8 mouse cellular contexts compared by ENCODE assay signal in genomic region chr11:95001058-95001457, GRCm38 (mm10). TPM values are rescaled to one million over a fixed set of nuclear protein-coding genes. Genes with fewer than 3 reads are reported as not detected.
A peak's percentile ranks its signal among the peaks of the same experiment; 100 is the strongest.
DNase-seq lines count a peak whose midpoint lies in the region; ATAC-seq and TF ChIP-seq lines count a peak whose summit lies in the region.

No protein-coding gene starts in this region.

- peaks cover 16% of the 10 kb centered on the region for H3K4me1 ChIP-seq in hindbrain, postnatal 0 days (ENCODE audit: insufficient read depth, low read length)
- peaks cover 5% of the 10 kb centered on the region; the same call in 1 of the 2 replicates for H3K4me1 ChIP-seq in limb, embryonic 14.5 days (ENCODE audit: control insufficient read depth, insufficient read depth, low read length)
- peaks cover 12% of the 10 kb centered on the region for H3K4me1 ChIP-seq in midbrain, embryonic 14.5 days (ENCODE audit: control insufficient read depth, insufficient read depth, low read length)
- H3K4me1 ChIP-seq in stomach, embryonic 15.5 days: peaks cover 33% of the 10 kb centered on the region

- H3K9me3 ChIP-seq in hindbrain, postnatal 0 days (ENCODE audit: low read length): no peaks in the 10 kb centered on the region
- H3K9me3 ChIP-seq in limb, embryonic 14.5 days (ENCODE audit: control insufficient read depth, low read length): no peaks in the 10 kb centered on the region
- no peaks in the 10 kb centered on the region for H3K9me3 ChIP-seq in midbrain, embryonic 14.5 days (ENCODE audit: control insufficient read depth, low read length)
- no peaks in the 10 kb centered on the region for H3K9me3 ChIP-seq in stomach, embryonic 15.5 days

- TF ChIP-seq CTCF in hindbrain, postnatal 0 days (IDR thresholded peaks at IDR 0.05; ENCODE audit: low read depth): peak; percentile 94

- H3K4me3 ChIP-seq in hindbrain, postnatal 0 days (ENCODE audit: low read length): no peak overlapping the region
- no peak overlapping the region for H3K4me3 ChIP-seq in limb, embryonic 14.5 days (replicated peaks; ENCODE audit: low read length)
- no peak overlapping the region for H3K4me3 ChIP-seq in midbrain, embryonic 14.5 days (replicated peaks; ENCODE audit: low read depth, low read length)
- H3K4me3 ChIP-seq in stomach, embryonic 15.5 days (replicated peaks): no peak overlapping the region

- H3K36me3 ChIP-seq in hindbrain, postnatal 0 days (ENCODE audit: insufficient read depth, low read length): peaks cover 74% of the 10 kb centered on the region
- H3K36me3 ChIP-seq in limb, embryonic 14.5 days (ENCODE audit: control insufficient read depth, insufficient read depth, low read length): peaks cover 94% of the 10 kb centered on the region
- peaks cover 96% of the 10 kb centered on the region for H3K36me3 ChIP-seq in midbrain, embryonic 14.5 days (ENCODE audit: control insufficient read depth, insufficient read depth, low read length)
- H3K36me3 ChIP-seq in stomach, embryonic 15.5 days: peaks cover 64% of the 10 kb centered on the region

- H3K4me2 ChIP-seq in hindbrain, postnatal 0 days (ENCODE audit: low read depth, low read length): no peak overlapping the region
- H3K4me2 ChIP-seq in limb, embryonic 14.5 days (replicated peaks; ENCODE audit: low read depth, low read length, severe bottlenecking): no peak overlapping the region
- H3K4me2 ChIP-seq in midbrain, embryonic 14.5 days (ENCODE audit: low read length): peak overlapping the region; percentile 21
- no peak overlapping the region for H3K4me2 ChIP-seq in stomach, embryonic 15.5 days

- no peak overlapping the region for H3K9ac ChIP-seq in hindbrain, postnatal 0 days (replicated peaks; ENCODE audit: low read length)
- H3K9ac ChIP-seq in limb, embryonic 14.5 days (ENCODE audit: low read depth, low read length, severe bottlenecking): no peak overlapping the region
- H3K9ac ChIP-seq in midbrain, embryonic 14.5 days (replicated peaks; ENCODE audit: low read length): no peak overlapping the region
- H3K9ac ChIP-seq in stomach, embryonic 15.5 days: no peak overlapping the region

- H3K27ac ChIP-seq in hindbrain, postnatal 0 days: peak overlapping the region; percentile 22
- H3K27ac ChIP-seq in limb, embryonic 14.5 days (replicated peaks; ENCODE audit: low read depth, low read length): no peak overlapping the region
- peak overlapping the region; percentile 78 for H3K27ac ChIP-seq in midbrain, embryonic 14.5 days (replicated peaks; ENCODE audit: low read depth, low read length)
- H3K27ac ChIP-seq in stomach, embryonic 15.5 days: peak overlapping the region; percentile 67

- peak; percentile 64 for ATAC-seq in hindbrain, postnatal 0 days
- peak; percentile 34; the same call in 1 of the 2 replicates for ATAC-seq in limb, embryonic 14.5 days (ENCODE audit: low FRiP score, low read depth)
- ATAC-seq in midbrain, embryonic 14.5 days (ENCODE audit: low FRiP score, low TSS enrichment): peak; percentile 62; the same call in 1 of the 2 replicates
- ATAC-seq in stomach, embryonic 15.5 days (ENCODE audit: insufficient read depth, low FRiP score, low read depth): no peak; the same call in 1 of the 2 replicates

- no peak for TF ChIP-seq POLR2A in limb, embryonic 14.5 days (IDR thresholded peaks at IDR 0.05; ENCODE audit: borderline replicate concordance, extremely low read depth, insufficient read depth, insufficient read length)

- DNase-seq in urinary bladder, postnatal 14 days (ENCODE audit: low spot score): peak; percentile 68
- DNase-seq in urinary bladder, postnatal 10 days (ENCODE audit: low spot score): no peak
- peak; percentile 94 to 96 for DNase-seq in cerebellum, postnatal 10 days
- DNase-seq in gastrocnemius, adult 18-20 months (ENCODE audit: low spot score): peak; percentile 71
- peak; percentile 86 for DNase-seq in hindbrain, postnatal 0 days (ENCODE audit: low spot score)
- DNase-seq in limb, embryonic 14.5 days (ENCODE audit: low spot score): peak; percentile 80
- peak; percentile 85 for DNase-seq in midbrain, embryonic 14.5 days

- H3K27me3 ChIP-seq in hindbrain, postnatal 0 days (ENCODE audit: insufficient read depth, low read length): no peaks in the 10 kb centered on the region
- H3K27me3 ChIP-seq in limb, embryonic 14.5 days (ENCODE audit: control insufficient read depth, insufficient read depth, low read length): no peaks in the 10 kb centered on the region
- H3K27me3 ChIP-seq in midbrain, embryonic 14.5 days (ENCODE audit: control insufficient read depth, insufficient read depth, low read length): no peaks in the 10 kb centered on the region
- no peaks in the 10 kb centered on the region for H3K27me3 ChIP-seq in stomach, embryonic 15.5 days (replicated peaks)

- 1% methylated on average over 8 of the region's 8 CpGs for WGBS in hindbrain, postnatal 0 days
- 4% methylated on average over 8 of the region's 8 CpGs for WGBS in limb, embryonic 14.5 days
- 2% methylated on average over 8 of the region's 8 CpGs for whole genome bisulfite sequencing in midbrain, embryonic 14.5 days
- WGBS in stomach, embryonic 15.5 days: 5% methylated on average over 8 of the region's 8 CpGs

RNA-seq across cellular contexts. Expression of gene Samd14, which starts 8.6 kb away (rescaled TPM):
- total RNA-seq in gastrocnemius, adult 18-20 months (2021): under 1 TPM; 0.34 to 0.52 TPM
- 216 and 223 TPM in 2 replicates for total RNA-seq in hindbrain, postnatal 0 days (2014; rRNA removed)
- 128 and 137 TPM in 2 replicates for polyA plus RNA-seq in hindbrain, postnatal 0 days (2015; fragmentation: Nextera tagmentation; extraction: Ambion mirVana)
- polyA plus RNA-seq in limb, embryonic 14.5 days (2012; rRNA removed): 46.0 and 59.7 TPM in 2 replicates
- polyA plus RNA-seq in limb, embryonic 14.5 days (2014; fragmentation: Nextera tagmentation; extraction: Ambion mirVana): 25.5 and 31.7 TPM in 2 replicates
- 135 and 152 TPM in 2 replicates for polyA plus RNA-seq in midbrain, embryonic 14.5 days (2014; fragmentation: Nextera tagmentation; extraction: Ambion mirVana)
- 19.8 and 21.1 TPM in 2 replicates for polyA plus RNA-seq in stomach, embryonic 15.5 days (2015; fragmentation: Nextera tagmentation; extraction: Ambion mirVana)

RNA-seq across cellular contexts. Expression of gene Ppp1r9b, which starts 10.2 kb away (rescaled TPM):
- 10 to 100 TPM; 16.1 to 24.5 TPM for total RNA-seq in gastrocnemius, adult 18-20 months (2021)
- 170 and 190 TPM in 2 replicates for total RNA-seq in hindbrain, postnatal 0 days (2014; rRNA removed)
- polyA plus RNA-seq in hindbrain, postnatal 0 days (2015; fragmentation: Nextera tagmentation; extraction: Ambion mirVana): 18.8 and 19.4 TPM in 2 replicates
- 32.8 and 34.6 TPM in 2 replicates for polyA plus RNA-seq in limb, embryonic 14.5 days (2012; rRNA removed)
- polyA plus RNA-seq in limb, embryonic 14.5 days (2014; fragmentation: Nextera tagmentation; extraction: Ambion mirVana): 17.3 and 17.9 TPM in 2 replicates
- 27.1 and 27.6 TPM in 2 replicates for polyA plus RNA-seq in midbrain, embryonic 14.5 days (2014; fragmentation: Nextera tagmentation; extraction: Ambion mirVana)
- polyA plus RNA-seq in stomach, embryonic 15.5 days (2015; fragmentation: Nextera tagmentation; extraction: Ambion mirVana): 10.3 TPM in 2 replicates

RNA-seq across cellular contexts. Expression of gene Sgca, which starts 24.9 kb away (rescaled TPM):
- total RNA-seq in gastrocnemius, adult 18-20 months (2021): 100 to 1,000 TPM; 283 to 304 TPM
- 0.36 and 0.52 TPM in 2 replicates for total RNA-seq in hindbrain, postnatal 0 days (2014; rRNA removed)
- polyA plus RNA-seq in hindbrain, postnatal 0 days (2015; fragmentation: Nextera tagmentation; extraction: Ambion mirVana): 0.26 and 0.28 TPM in 2 replicates
- polyA plus RNA-seq in limb, embryonic 14.5 days (2012; rRNA removed): 19.4 and 32.9 TPM in 2 replicates
- 9.1 and 10.2 TPM in 2 replicates for polyA plus RNA-seq in limb, embryonic 14.5 days (2014; fragmentation: Nextera tagmentation; extraction: Ambion mirVana)
- not detected in 2 replicates for polyA plus RNA-seq in midbrain, embryonic 14.5 days (2014; fragmentation: Nextera tagmentation; extraction: Ambion mirVana)
- polyA plus RNA-seq in stomach, embryonic 15.5 days (2015; fragmentation: Nextera tagmentation; extraction: Ambion mirVana): 0.17 and 0.27 TPM in 2 replicates

RNA-seq across cellular contexts. Expression of gene Hils1, which starts 33.7 kb away (rescaled TPM):
- not detected for total RNA-seq in gastrocnemius, adult 18-20 months (2021)
- not detected in 2 replicates for total RNA-seq in hindbrain, postnatal 0 days (2014; rRNA removed)
- not detected in 2 replicates for polyA plus RNA-seq in hindbrain, postnatal 0 days (2015; fragmentation: Nextera tagmentation; extraction: Ambion mirVana)
- 0.41 and 0.58 TPM in 2 replicates for polyA plus RNA-seq in limb, embryonic 14.5 days (2012; rRNA removed)
- 0.29 TPM in 1 of 2 replicates, not detected in the other for polyA plus RNA-seq in limb, embryonic 14.5 days (2014; fragmentation: Nextera tagmentation; extraction: Ambion mirVana)
- not detected in 2 replicates for polyA plus RNA-seq in midbrain, embryonic 14.5 days (2014; fragmentation: Nextera tagmentation; extraction: Ambion mirVana)
- not detected in 2 replicates for polyA plus RNA-seq in stomach, embryonic 15.5 days (2015; fragmentation: Nextera tagmentation; extraction: Ambion mirVana)

RNA-seq across cellular contexts. Expression of gene Pdk2, which starts 40.1 kb away (rescaled TPM):
- total RNA-seq in gastrocnemius, adult 18-20 months (2021): 100 to 1,000 TPM; 514 to 515 TPM
- 25.0 and 32.0 TPM in 2 replicates for total RNA-seq in hindbrain, postnatal 0 days (2014; rRNA removed)
- polyA plus RNA-seq in hindbrain, postnatal 0 days (2015; fragmentation: Nextera tagmentation; extraction: Ambion mirVana): 46.8 and 49.0 TPM in 2 replicates
- 29.6 and 36.3 TPM in 2 replicates for polyA plus RNA-seq in limb, embryonic 14.5 days (2012; rRNA removed)
- 34.9 and 38.8 TPM in 2 replicates for polyA plus RNA-seq in limb, embryonic 14.5 days (2014; fragmentation: Nextera tagmentation; extraction: Ambion mirVana)
- 21.5 and 22.7 TPM in 2 replicates for polyA plus RNA-seq in midbrain, embryonic 14.5 days (2014; fragmentation: Nextera tagmentation; extraction: Ambion mirVana)
- 30.2 and 35.1 TPM in 2 replicates for polyA plus RNA-seq in stomach, embryonic 15.5 days (2015; fragmentation: Nextera tagmentation; extraction: Ambion mirVana)
